Mouse (Mus musculus) embryonic fibroblast, embryonic 13.5 days (primary cell): Measurements from ENCODE around the gene Flna. TPM values are rescaled to one million over a fixed set of nuclear protein-coding genes. Genes with fewer than 3 reads are reported as not detected.

ENCODE experiments used
- H3K27ac ChIP-seq: 2 replicates; pipeline ENCODE4 v1.5.1; 2012; ENCODE audit warnings: low read length, control low read depth, inconsistent platforms; ENCODE audit not compliant: insufficient read depth
- H3K4me1 ChIP-seq: 2 replicates; pipeline ENCODE4 v1.6.1; 2011; ENCODE audit warnings: low read length; ENCODE audit not compliant: control insufficient read depth, insufficient read depth
- H3K4me3 ChIP-seq: 2 replicates; pipeline ENCODE4 v1.5.1; 2011; ENCODE audit warnings: mild to moderate bottlenecking, control low read depth, low read length; ENCODE audit not compliant: insufficient read depth
- CTCF ChIP-seq: IDR thresholded peaks from 2 replicates; pipeline ENCODE4 v1.5.1; 2011; ENCODE audit warnings: mild to moderate bottlenecking, control low read depth, low read length, moderate library complexity, borderline replicate concordance; ENCODE audit not compliant: insufficient read depth
- POLR2A ChIP-seq: IDR thresholded peaks from 2 replicates; pipeline ENCODE4 v1.6.1; 2011; ENCODE audit warnings: low read depth, mild to moderate bottlenecking, control low read depth, low read length, moderate library complexity
- polyA plus RNA-seq: library from polyadenylated mRNA; stranded (reverse); fragments of >200 nt; gene quantifications from 2 replicates; pipeline ENCODE4 v1.2.4, GENCODE M21; 2011; ENCODE audit warnings: low read depth; ENCODE audit not compliant: missing spikeins, insufficient read length

Gene Flna
- polyA plus RNA-seq, 1 experiment, result 1,955 TPM

DNA sequence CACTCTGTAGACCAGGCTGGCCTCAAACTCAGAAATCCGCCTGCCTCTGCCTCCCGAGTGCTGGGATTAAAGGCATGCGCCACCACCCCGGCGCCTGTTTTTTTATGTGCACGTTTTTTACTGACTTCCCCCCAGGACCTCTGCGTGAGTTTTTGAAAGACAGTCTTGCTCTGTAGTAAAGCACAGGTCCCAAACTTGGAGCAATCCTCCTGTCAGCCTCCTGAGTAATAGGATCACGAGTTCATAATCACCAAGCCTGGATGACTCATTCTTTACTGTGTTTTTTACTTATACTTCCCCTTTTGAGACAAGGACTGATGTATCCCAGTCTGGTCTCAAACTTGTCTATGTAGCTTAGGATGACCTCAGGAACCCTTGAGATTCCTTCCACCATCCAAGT is 28.3 kb upstream of the Flna start:
- H3K27ac ChIP-seq, result no peak overlapping the region
- H3K4me1 ChIP-seq, result 0 out of 2 replicates have a peak, but pooled peaks cover 2% of the 10 kb centered on the region
- TF ChIP-seq CTCF, result no peak
- no peak for TF ChIP-seq POLR2A
- no peak overlapping the region for H3K4me3 ChIP-seq

DNA sequence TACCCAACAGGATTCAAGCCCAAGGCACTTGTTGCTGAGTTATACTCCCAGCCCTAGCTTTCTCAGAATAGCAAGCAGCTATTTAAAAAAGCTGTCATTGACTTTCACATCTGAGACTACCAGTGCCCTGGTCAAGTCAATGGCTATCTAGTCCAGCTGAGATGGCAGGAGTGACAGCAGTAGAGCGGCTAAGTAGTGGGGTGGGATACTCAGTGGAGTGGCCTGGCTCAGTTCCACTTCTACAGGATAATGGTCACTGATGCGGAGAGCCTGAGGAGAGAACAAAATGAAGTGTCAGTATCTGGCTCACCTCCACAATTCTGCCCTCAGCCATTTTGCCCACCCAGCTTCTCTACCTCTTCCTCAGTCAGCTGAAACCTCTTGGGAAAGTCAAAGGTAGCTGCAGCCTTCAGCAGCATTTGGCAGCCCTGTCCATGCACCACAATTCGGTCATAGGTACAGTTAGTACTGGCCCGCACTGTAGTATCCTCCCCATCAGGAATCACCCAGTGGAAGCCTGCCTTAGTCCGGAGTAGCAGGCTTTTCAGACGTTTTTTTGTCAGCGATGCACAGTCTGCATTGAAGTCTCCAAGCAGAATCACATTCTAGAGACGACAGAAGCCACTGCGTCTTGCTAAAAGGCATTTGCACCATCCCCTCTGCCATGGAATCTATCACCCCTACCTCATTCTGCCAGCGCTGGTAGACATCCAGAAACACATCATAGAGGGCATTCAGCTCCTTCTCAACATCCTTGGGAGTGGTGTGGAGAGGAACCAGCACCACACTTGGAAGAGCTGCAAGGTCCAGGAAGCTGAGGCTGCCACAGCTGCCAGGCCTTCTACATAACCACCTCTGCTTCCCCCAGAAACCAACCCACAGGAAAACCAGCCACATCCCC is 24.1 kb upstream of the Flna start:
- Histone ChIP-seq H3K27ac (no peak overlapping the region), H3K4me3 (no peak overlapping the region), H3K4me1 (0 out of 2 replicates have a peak, but pooled peaks cover 2% of the 10 kb centered on the region)
- TF ChIP-seq POLR2A (peak; percentile 53), CTCF (no peak)

DNA sequence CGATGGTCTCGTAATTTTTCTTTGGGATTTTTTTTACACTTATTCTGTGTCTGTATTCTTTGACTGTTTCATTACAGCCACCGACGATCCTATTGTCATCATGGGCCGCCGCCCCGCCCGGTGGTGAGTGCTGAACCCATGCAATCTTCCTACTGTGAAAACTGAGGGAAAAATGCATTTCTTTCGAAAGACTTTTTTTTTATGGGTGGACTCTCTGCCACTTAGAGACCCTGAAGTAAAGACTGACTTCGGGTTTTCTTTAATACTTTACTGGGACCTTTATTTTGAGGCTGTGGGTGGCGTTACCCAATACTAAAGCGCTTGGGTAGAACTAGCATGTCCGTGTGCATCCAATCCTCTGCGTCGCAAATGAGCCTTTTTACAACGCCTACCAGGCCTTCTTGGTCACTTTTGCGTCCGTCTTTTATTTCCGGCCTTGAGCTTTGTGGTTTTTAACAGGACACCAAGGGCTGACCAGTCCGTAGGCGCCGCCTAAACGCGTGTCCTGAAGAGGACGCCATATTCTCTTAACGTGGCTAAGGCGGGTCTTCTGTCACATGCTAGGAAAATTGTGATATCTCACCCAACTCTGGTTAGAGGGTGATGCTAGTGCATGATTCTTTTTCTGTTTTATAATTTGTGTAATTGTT is 21.4 kb upstream of the Flna start:
- no peak for TF ChIP-seq POLR2A
- no peak for TF ChIP-seq CTCF
- Histone ChIP-seq H3K4me3 (peak overlapping the region; percentile 66), H3K27ac (peak overlapping the region; percentile 83), H3K4me1 (0 out of 2 replicates have a peak, but pooled peaks cover 2% of the 10 kb centered on the region)

DNA sequence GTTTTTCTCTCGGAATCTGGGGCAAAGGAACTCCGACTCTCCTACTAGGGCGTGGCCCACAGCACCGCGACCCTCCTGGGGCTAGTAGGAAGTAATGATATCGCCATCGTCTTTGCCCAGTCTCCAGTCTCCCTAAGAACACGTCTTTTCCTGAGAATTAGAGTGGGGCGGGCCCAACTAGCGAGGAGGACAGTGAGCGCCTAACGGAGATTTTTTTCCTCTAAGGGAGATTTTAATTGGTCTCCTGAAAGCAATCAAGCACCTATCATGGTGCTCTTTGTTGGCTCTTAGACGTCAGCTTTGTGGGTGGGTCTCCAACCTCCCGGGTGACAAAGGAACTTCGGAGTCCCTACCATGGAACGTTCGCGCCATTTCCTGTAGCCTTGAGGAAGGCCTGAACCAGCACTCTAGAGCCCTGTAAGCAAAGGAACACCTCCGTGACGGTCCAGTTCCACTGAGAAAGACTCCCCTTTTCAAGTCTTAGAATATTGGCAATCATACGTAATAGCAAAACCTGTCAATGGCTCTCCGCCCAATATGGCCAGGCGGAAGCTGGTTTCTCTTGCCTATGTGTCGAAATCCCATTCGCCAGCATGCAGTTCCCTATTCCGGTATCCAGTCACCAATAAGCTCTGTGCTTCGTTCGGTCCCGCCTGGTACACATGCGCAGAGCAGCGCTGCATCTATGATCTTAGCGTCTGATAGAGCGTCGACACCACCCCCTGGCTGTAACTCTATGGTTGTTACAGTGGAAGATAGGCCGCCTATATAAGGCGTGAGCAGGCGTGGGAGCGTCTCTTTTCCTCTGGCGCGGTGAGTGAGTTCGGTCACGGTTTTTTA is 20.7 kb upstream of the Flna start, which contains the start of gene Rpl10:
Gene Rpl10, plus strand, starts transcription at position 751 of the 840 bp plus-strand sequence.
- peak; percentile 96 for TF ChIP-seq POLR2A
- TF ChIP-seq CTCF, result no peak
- Histone ChIP-seq H3K27ac (peak within 1 kb of the TSS; percentile 99), H3K4me3 (peak within 1 kb of the TSS; percentile 66), H3K4me1 (0 out of 2 replicates have a peak, but pooled peaks cover 2% of the 10 kb centered on the region)

DNA sequence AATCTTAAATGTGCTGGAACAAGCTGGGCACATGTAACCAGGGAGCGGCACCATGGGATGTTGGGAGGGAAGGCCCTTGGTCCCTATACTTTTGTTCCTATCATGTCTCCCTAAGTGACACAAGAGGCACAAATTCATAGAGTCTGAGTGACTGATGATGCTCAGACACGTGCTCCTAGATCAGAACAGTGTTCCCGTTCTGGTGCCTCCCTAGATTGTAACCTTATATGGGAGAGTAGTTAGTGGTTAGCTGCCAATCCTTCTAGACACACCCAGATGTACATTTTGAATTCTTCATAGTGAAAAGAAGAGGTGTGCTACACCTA is 20.1 kb upstream of the Flna start:
- peak overlapping the region; percentile 9; the same call in 1 of the 2 replicates for H3K4me3 ChIP-seq

DNA sequence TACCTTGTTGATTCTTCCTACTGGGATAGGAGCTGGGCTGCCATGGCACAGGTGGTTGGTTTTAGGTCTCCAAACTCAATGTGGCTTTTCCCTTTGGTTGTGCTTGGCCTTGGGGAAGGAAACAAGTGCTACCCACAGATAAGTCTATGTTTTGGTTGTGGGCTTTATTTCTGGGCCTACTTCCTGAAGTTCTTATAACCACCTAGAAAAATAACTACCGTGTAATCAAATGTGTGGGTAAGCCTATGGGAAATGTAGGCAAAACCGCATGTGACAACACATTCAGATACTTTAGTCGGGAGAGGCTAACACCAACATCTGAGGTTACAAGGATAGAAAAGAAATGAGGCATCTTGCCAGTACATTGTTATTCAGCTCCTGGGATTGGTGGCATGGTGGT is 8.1 kb upstream of the Flna start:
- Histone ChIP-seq H3K27ac (no peak overlapping the region), H3K4me1 (no peaks in the 10 kb centered on the region), H3K4me3 (no peak overlapping the region)
- no peak for TF ChIP-seq CTCF
- no peak for TF ChIP-seq POLR2A

More for the DNA sequence above, 20.1 kb upstream of the Flna start:
- Histone ChIP-seq H3K4me1 (0 out of 2 replicates have a peak, but pooled peaks cover 2% of the 10 kb centered on the region), H3K27ac (peak overlapping the region; percentile 99)
- TF ChIP-seq POLR2A (peak; percentile 17), CTCF (no peak)

DNA sequence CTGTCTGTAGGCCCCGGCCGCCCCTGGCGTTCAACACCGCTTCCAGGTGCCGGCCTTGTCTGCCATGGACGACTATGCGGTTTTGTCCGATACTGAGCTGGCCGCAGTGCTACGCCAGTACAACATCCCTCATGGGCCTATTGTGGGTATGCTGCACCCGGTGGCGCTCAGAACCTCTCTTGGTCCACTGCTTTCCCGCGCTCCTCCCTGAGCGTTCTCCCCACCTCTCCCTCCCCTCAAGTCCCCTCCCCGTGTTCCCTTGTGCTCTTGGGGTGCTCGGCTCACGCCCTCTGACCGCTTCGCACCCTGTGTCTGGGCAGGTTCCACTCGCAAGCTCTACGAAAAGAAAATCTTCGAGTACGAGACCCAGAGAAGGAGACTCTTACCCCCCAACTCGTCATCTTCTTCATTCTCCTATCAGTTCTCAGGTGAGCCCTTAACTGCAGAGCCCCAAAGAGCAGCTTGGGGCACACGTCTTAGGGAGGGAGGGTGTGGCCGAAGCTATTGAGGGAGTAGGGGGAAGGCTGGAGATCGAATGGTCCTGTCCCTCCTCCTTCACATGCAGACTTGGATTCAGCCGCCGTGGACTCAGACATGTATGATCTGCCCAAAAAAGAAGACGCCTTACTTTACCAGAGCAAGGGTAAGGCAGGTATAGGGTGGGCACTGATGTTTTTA is 5.4 kb upstream of the Flna start:
- H3K27ac ChIP-seq, result peak overlapping the region; percentile 92
- peak overlapping the region; percentile 86 for H3K4me3 ChIP-seq
- peaks cover 5% of the 10 kb centered on the region; the same call in 1 of the 2 replicates for H3K4me1 ChIP-seq
- TF ChIP-seq CTCF, result no peak

DNA sequence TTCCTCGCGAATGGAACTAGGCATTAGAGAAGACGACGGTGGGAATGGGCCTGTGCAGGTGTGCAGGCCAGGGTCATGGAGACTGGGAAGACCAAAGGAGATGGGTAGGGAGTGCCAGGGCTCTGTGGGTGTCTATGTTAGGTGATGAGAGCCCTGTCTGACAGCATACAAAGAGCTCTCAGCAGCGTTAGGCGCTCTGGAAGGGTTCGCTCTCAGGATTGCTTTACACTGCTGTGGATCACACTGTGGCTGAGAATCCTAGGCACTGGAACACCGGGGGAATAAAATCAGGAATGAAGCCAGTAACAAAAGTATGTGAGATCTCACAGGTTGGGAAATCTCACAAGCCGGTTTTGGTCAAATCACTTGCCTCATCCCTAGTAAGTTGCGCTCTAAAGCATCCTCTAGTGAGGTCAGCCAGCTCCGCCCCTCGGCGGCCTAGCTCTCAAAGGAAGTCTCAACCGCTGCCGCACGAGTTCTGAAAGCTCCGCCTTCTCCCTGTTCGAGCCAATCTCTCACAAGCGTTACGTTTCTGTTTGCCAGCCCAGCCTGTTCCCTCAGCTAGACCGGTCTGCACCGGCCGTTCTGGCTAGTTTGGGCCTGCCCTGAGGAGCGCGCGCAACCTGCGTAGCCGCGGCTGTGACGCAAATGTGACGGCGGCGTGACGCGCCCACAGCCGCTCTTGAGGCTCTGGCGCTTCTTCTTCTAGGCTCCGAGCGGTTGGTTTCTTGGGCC is 4.7 kb upstream of the Flna start, which contains the start of gene Emd:
Gene Emd, plus strand, starts transcription at position 535 of the 735 bp plus-strand sequence.
- Histone ChIP-seq H3K4me3 (peak within 1 kb of the TSS; percentile 86), H3K4me1 (peaks cover 6% of the 10 kb centered on the region; the same call in 1 of the 2 replicates), H3K27ac (peak within 1 kb of the TSS; percentile 92)
- TF ChIP-seq POLR2A (peak; percentile 74), CTCF (no peak)
